Mouse (Mus musculus): ENCODE results near the gene Hoxa2. TPM values are rescaled to one million over a fixed set of nuclear protein-coding genes. Genes with fewer than 3 reads are reported as not detected.
A peak's percentile ranks its signal among the peaks of the same experiment; 100 is the strongest.

Hoxa2 gene
- polyA plus RNA-seq, 2 experiments, result 1.0 to 3.1 TPM

GRCm38 (mm10) chr6:52194690-52195089 is 30.1 kb upstream of the Hoxa2 start:
- H3K4me3 ChIP-seq (replicated peaks; ENCODE audit: low read length), result no peak overlapping the region
- WGBS, result 54% methylated on average over 10 of the region's 10 CpGs
- no peak for ATAC-seq (ENCODE audit: low FRiP score, low read depth)
- TF ChIP-seq POLR2A (IDR thresholded peaks at IDR 0.05; ENCODE audit: borderline replicate concordance, extremely low read depth, insufficient read depth, insufficient read length), result no peak
- no peak overlapping the region for H3K4me2 ChIP-seq (replicated peaks; ENCODE audit: low read depth, low read length, severe bottlenecking)
- DNase-seq (ENCODE audit: low spot score), result no peak
- no peak overlapping the region for H3K27ac ChIP-seq (replicated peaks; ENCODE audit: low read depth, low read length)
- peaks cover 57% of the 10 kb centered on the region for H3K27me3 ChIP-seq (ENCODE audit: control insufficient read depth, insufficient read depth, low read length)
- peaks cover 19% of the 10 kb centered on the region for H3K4me1 ChIP-seq (ENCODE audit: control insufficient read depth, insufficient read depth, low read length)
- no peak overlapping the region for H3K9ac ChIP-seq (ENCODE audit: low read depth, low read length, severe bottlenecking)
- no peaks in the 10 kb centered on the region for H3K9me3 ChIP-seq (ENCODE audit: control insufficient read depth, low read length)
- H3K36me3 ChIP-seq (ENCODE audit: control insufficient read depth, insufficient read depth, low read length), result peaks cover 3% of the 10 kb centered on the region; the same call in 1 of the 2 replicates

GRCm38 (mm10) chr6:52191860-52192550 is 27.4 kb upstream of the Hoxa2 start:
- no peak for TF ChIP-seq POLR2A (IDR thresholded peaks at IDR 0.05; ENCODE audit: borderline replicate concordance, extremely low read depth, insufficient read depth, insufficient read length)
- H3K9me3 ChIP-seq (ENCODE audit: control insufficient read depth, low read length), result no peaks in the 10 kb centered on the region
- H3K27ac ChIP-seq (replicated peaks; ENCODE audit: low read depth, low read length), result no peak overlapping the region
- H3K4me1 ChIP-seq (ENCODE audit: control insufficient read depth, insufficient read depth, low read length), result peaks cover 27% of the 10 kb centered on the region
- H3K36me3 ChIP-seq (ENCODE audit: control insufficient read depth, insufficient read depth, low read length), result peaks cover under 1% of the 10 kb centered on the region; the same call in 1 of the 2 replicates
- 1% methylated on average over 33 of the region's 55 CpGs for WGBS
- peak overlapping the region; percentile 36; the same call in 1 of the 2 replicates for H3K9ac ChIP-seq (ENCODE audit: low read depth, low read length, severe bottlenecking)
- peaks cover 54% of the 10 kb centered on the region for H3K27me3 ChIP-seq (ENCODE audit: control insufficient read depth, insufficient read depth, low read length)
- peak; percentile 86 for DNase-seq (ENCODE audit: low spot score)
- H3K4me2 ChIP-seq (replicated peaks; ENCODE audit: low read depth, low read length, severe bottlenecking), result peak overlapping the region; percentile 99
- peak; percentile 84 for ATAC-seq (ENCODE audit: low FRiP score, low read depth)
- H3K4me3 ChIP-seq (replicated peaks; ENCODE audit: low read length), result peak overlapping the region; percentile 57

- TF ChIP-seq POLR2A (IDR thresholded peaks at IDR 0.05; ENCODE audit: borderline replicate concordance, extremely low read depth, insufficient read depth, insufficient read length), result no peak
- Histone ChIP-seq H3K9ac (ENCODE audit: low read depth, low read length, severe bottlenecking) (peak within 1 kb of the TSS; percentile 56), H3K27ac (replicated peaks; ENCODE audit: low read depth, low read length) (no peak within 1 kb of the TSS), H3K4me3 (replicated peaks; ENCODE audit: low read length) (peak within 1 kb of the TSS; percentile 57), H3K36me3 (ENCODE audit: control insufficient read depth, insufficient read depth, low read length) (no peaks in the 10 kb centered on the region), H3K4me2 (replicated peaks; ENCODE audit: low read depth, low read length, severe bottlenecking) (peak within 1 kb of the TSS; percentile 99), H3K9me3 (ENCODE audit: control insufficient read depth, low read length) (no peaks in the 10 kb centered on the region), H3K4me1 (ENCODE audit: control insufficient read depth, insufficient read depth, low read length) (peaks cover 27% of the 10 kb centered on the region), H3K27me3 (ENCODE audit: control insufficient read depth, insufficient read depth, low read length) (peaks cover 60% of the 10 kb centered on the region)
- DNase-seq (ENCODE audit: low spot score), result no peak
- 4% methylated on average over 36 of the region's 102 CpGs for WGBS
- no peak for ATAC-seq (ENCODE audit: low FRiP score, low read depth)
These were observed 26.5 kb upstream of the Hoxa2 start, which contains the start of gene Hoxa4 for GRCm38 (mm10) chr6:52190906-52191810. Hoxa4 (minus strand) TSS chr6:52191753.

- Histone ChIP-seq H3K9me3 (ENCODE audit: control insufficient read depth, low read length) (no peaks in the 10 kb centered on the region), H3K4me2 (replicated peaks; ENCODE audit: low read depth, low read length, severe bottlenecking) (peak overlapping the region; percentile 99), H3K4me1 (ENCODE audit: control insufficient read depth, insufficient read depth, low read length) (peaks cover 28% of the 10 kb centered on the region), H3K36me3 (ENCODE audit: control insufficient read depth, insufficient read depth, low read length) (no peaks in the 10 kb centered on the region), H3K27me3 (ENCODE audit: control insufficient read depth, insufficient read depth, low read length) (peaks cover 58% of the 10 kb centered on the region), H3K27ac (replicated peaks; ENCODE audit: low read depth, low read length) (no peak overlapping the region), H3K9ac (ENCODE audit: low read depth, low read length, severe bottlenecking) (no peak overlapping the region), H3K4me3 (replicated peaks; ENCODE audit: low read length) (peak overlapping the region; percentile 57; the same call in 1 of the 2 replicates)
- WGBS, result 13% methylated on average over 23 of the region's 23 CpGs
- TF ChIP-seq POLR2A (IDR thresholded peaks at IDR 0.05; ENCODE audit: borderline replicate concordance, extremely low read depth, insufficient read depth, insufficient read length), result no peak
- DNase-seq (ENCODE audit: low spot score) (no peak), ATAC-seq (ENCODE audit: low FRiP score, low read depth) (no peak)
These were observed 25.8 kb upstream of the Hoxa2 start for GRCm38 (mm10) chr6:52190410-52190809.

- ATAC-seq (ENCODE audit: low FRiP score, low read depth) (no peak), DNase-seq (ENCODE audit: low spot score) (no peak)
- peaks cover 54% of the 10 kb centered on the region for H3K27me3 ChIP-seq (ENCODE audit: control insufficient read depth, insufficient read depth, low read length)
- no peak overlapping the region for H3K4me3 ChIP-seq (replicated peaks; ENCODE audit: low read length)
- no peaks in the 10 kb centered on the region for H3K36me3 ChIP-seq (ENCODE audit: control insufficient read depth, insufficient read depth, low read length)
- H3K9ac ChIP-seq (ENCODE audit: low read depth, low read length, severe bottlenecking), result no peak overlapping the region
- TF ChIP-seq POLR2A (IDR thresholded peaks at IDR 0.05; ENCODE audit: borderline replicate concordance, extremely low read depth, insufficient read depth, insufficient read length), result no peak
- H3K9me3 ChIP-seq (ENCODE audit: control insufficient read depth, low read length), result no peaks in the 10 kb centered on the region
- H3K27ac ChIP-seq (replicated peaks; ENCODE audit: low read depth, low read length), result no peak overlapping the region
- H3K4me1 ChIP-seq (ENCODE audit: control insufficient read depth, insufficient read depth, low read length), result peaks cover 33% of the 10 kb centered on the region
- WGBS, result 44% methylated on average over 8 of the region's 8 CpGs
- no peak overlapping the region for H3K4me2 ChIP-seq (replicated peaks; ENCODE audit: low read depth, low read length, severe bottlenecking)
These were observed 25.3 kb upstream of the Hoxa2 start for GRCm38 (mm10) chr6:52189909-52190308.

Data from limb, embryonic 14.5 days (tissue).